Mouse (Mus musculus): ENCODE measurements around the gene Npr2. TPM values are rescaled to one million over a fixed set of nuclear protein-coding genes. Genes with fewer than 3 reads are reported as not detected.

Npr2 gene
- 6.3 TPM in 1 of 2 replicates, not detected in the other for total RNA-seq (2014; fragmentation: Nextera tagmentation)
- total RNA-seq (2017), result 0.23 and 0.44 TPM in 2 replicates
- 0.04 TPM in 2 replicates for polyA plus RNA-seq (2012)

- Histone ChIP-seq H3K27me3 (ENCODE audit: insufficient read depth, low read length) (peaks cover 50% of the 10 kb centered on the region), H3K9me3 (replicated peaks) (peaks cover 5% of the 10 kb centered on the region), H3K36me3 (replicated peaks) (no peaks in the 10 kb centered on the region), H3K4me1 (ENCODE audit: insufficient read depth, low read depth, low read length) (peaks cover 26% of the 10 kb centered on the region), H3K4me3 (ENCODE audit: low read depth, low read length) (peak within 1 kb of the TSS; percentile 72)
- ATAC-seq (ENCODE audit: extremely low read depth, insufficient number of reproducible peaks, low FRiP score, poor library complexity, severe bottlenecking) (no peak), DNase-seq (ENCODE audit: low spot score) (peak; percentile 32)
- TF ChIP-seq POLR2AphosphoS5 (IDR thresholded peaks at IDR 0.05; ENCODE audit: insufficient replicate concordance, low read depth, low read length), result no peak
Measured at GRCm38 (mm10) chr4:43631046-43631955, at the start of gene Npr2. Gene Npr2 (plus strand): TSS chr4:43631935.

- Histone ChIP-seq H3K4me3 (ENCODE audit: low read depth, low read length) (no peak overlapping the region), H3K4me1 (ENCODE audit: insufficient read depth, low read depth, low read length) (peaks cover 53% of the 10 kb centered on the region), H3K9me3 (replicated peaks) (no peaks in the 10 kb centered on the region), H3K36me3 (replicated peaks) (peaks cover 75% of the 10 kb centered on the region), H3K27me3 (ENCODE audit: insufficient read depth, low read length) (no peaks in the 10 kb centered on the region)
- no peak for DNase-seq (ENCODE audit: low spot score)
- TF ChIP-seq CTCF (IDR thresholded peaks at IDR 0.05; ENCODE audit: low read depth, low read length) (no peak), POLR2AphosphoS5 (IDR thresholded peaks at IDR 0.05; ENCODE audit: insufficient replicate concordance, low read depth, low read length) (no peak), TAL1 (conservative IDR thresholded peaks at IDR 0.05; ENCODE audit: low read depth, low read length) (no peak), GATA1 (IDR thresholded peaks at IDR 0.05; ENCODE audit: borderline replicate concordance, low read length) (no peak)
- ATAC-seq (ENCODE audit: extremely low read depth, insufficient number of reproducible peaks, low FRiP score, poor library complexity, severe bottlenecking), result no peak
Measured at GRCm38 (mm10) chr4:43582241-43582640, 49.5 kb upstream of the Npr2 start.

GRCm38 (mm10) chr4:43583421-43583820 is 48.3 kb upstream of the Npr2 start:
- H3K4me1 ChIP-seq (ENCODE audit: insufficient read depth, low read depth, low read length), result peaks cover 55% of the 10 kb centered on the region
- H3K36me3 ChIP-seq (replicated peaks), result peaks cover 78% of the 10 kb centered on the region
- TF ChIP-seq GATA1 (IDR thresholded peaks at IDR 0.05; ENCODE audit: borderline replicate concordance, low read length) (no peak), GATA2 (IDR thresholded peaks at IDR 0.05; ENCODE audit: borderline replicate concordance, low read depth, low read length) (no peak), POLR2AphosphoS5 (IDR thresholded peaks at IDR 0.05; ENCODE audit: insufficient replicate concordance, low read depth, low read length) (no peak), TAL1 (conservative IDR thresholded peaks at IDR 0.05; ENCODE audit: low read depth, low read length) (no peak), CTCF (IDR thresholded peaks at IDR 0.05; ENCODE audit: low read depth, low read length) (no peak)
- H3K27me3 ChIP-seq (ENCODE audit: insufficient read depth, low read length), result no peaks in the 10 kb centered on the region
- DNase-seq (ENCODE audit: low spot score) (no peak), ATAC-seq (ENCODE audit: extremely low read depth, insufficient number of reproducible peaks, low FRiP score, poor library complexity, severe bottlenecking) (no peak)
- H3K4me3 ChIP-seq (ENCODE audit: low read depth, low read length), result no peak overlapping the region
- no peaks in the 10 kb centered on the region for H3K9me3 ChIP-seq (replicated peaks)

GRCm38 (mm10) chr4:43584444-43585416 is 47.0 kb upstream of the Npr2 start, which contains the start of gene Msmp:
Gene Msmp (minus strand): TSS chr4:43584494.
- ATAC-seq (ENCODE audit: extremely low read depth, insufficient number of reproducible peaks, low FRiP score, poor library complexity, severe bottlenecking), result no peak
- Histone ChIP-seq H3K27me3 (ENCODE audit: insufficient read depth, low read length) (no peaks in the 10 kb centered on the region), H3K4me3 (ENCODE audit: low read depth, low read length) (no peak within 1 kb of the TSS), H3K9me3 (replicated peaks) (no peaks in the 10 kb centered on the region), H3K36me3 (replicated peaks) (peaks cover 77% of the 10 kb centered on the region), H3K4me1 (ENCODE audit: insufficient read depth, low read depth, low read length) (peaks cover 48% of the 10 kb centered on the region)
- TF ChIP-seq POLR2AphosphoS5 (IDR thresholded peaks at IDR 0.05; ENCODE audit: insufficient replicate concordance, low read depth, low read length) (no peak), GATA1 (IDR thresholded peaks at IDR 0.05; ENCODE audit: borderline replicate concordance, low read length) (no peak), GATA2 (IDR thresholded peaks at IDR 0.05; ENCODE audit: borderline replicate concordance, low read depth, low read length) (no peak), CTCF (IDR thresholded peaks at IDR 0.05; ENCODE audit: low read depth, low read length) (no peak), TAL1 (conservative IDR thresholded peaks at IDR 0.05; ENCODE audit: low read depth, low read length) (no peak)
- DNase-seq (ENCODE audit: low spot score), result no peak

GRCm38 (mm10) chr4:43585682-43586081 is 46.1 kb upstream of the Npr2 start:
- no peak for TF ChIP-seq POLR2AphosphoS5 (IDR thresholded peaks at IDR 0.05; ENCODE audit: insufficient replicate concordance, low read depth, low read length)
- TF ChIP-seq TAL1 (conservative IDR thresholded peaks at IDR 0.05; ENCODE audit: low read depth, low read length), result no peak
- no peak for TF ChIP-seq GATA1 (IDR thresholded peaks at IDR 0.05; ENCODE audit: borderline replicate concordance, low read length)
- TF ChIP-seq GATA2 (IDR thresholded peaks at IDR 0.05; ENCODE audit: borderline replicate concordance, low read depth, low read length), result no peak
- no peak for TF ChIP-seq CTCF (IDR thresholded peaks at IDR 0.05; ENCODE audit: low read depth, low read length)
- peaks cover 67% of the 10 kb centered on the region for H3K36me3 ChIP-seq (replicated peaks)
- no peak for ATAC-seq (ENCODE audit: extremely low read depth, insufficient number of reproducible peaks, low FRiP score, poor library complexity, severe bottlenecking)

GRCm38 (mm10) chr4:43586411-43586810 is 45.3 kb upstream of the Npr2 start:
- Histone ChIP-seq H3K27me3 (ENCODE audit: insufficient read depth, low read length) (no peaks in the 10 kb centered on the region), H3K4me3 (ENCODE audit: low read depth, low read length) (no peak overlapping the region), H3K9me3 (replicated peaks) (no peaks in the 10 kb centered on the region), H3K4me1 (ENCODE audit: insufficient read depth, low read depth, low read length) (peaks cover 34% of the 10 kb centered on the region), H3K36me3 (replicated peaks) (peaks cover 60% of the 10 kb centered on the region)
- DNase-seq (ENCODE audit: low spot score), result no peak
- no peak for ATAC-seq (ENCODE audit: extremely low read depth, insufficient number of reproducible peaks, low FRiP score, poor library complexity, severe bottlenecking)
- no peak for TF ChIP-seq CTCF (IDR thresholded peaks at IDR 0.05; ENCODE audit: low read depth, low read length)
- no peak for TF ChIP-seq GATA1 (IDR thresholded peaks at IDR 0.05; ENCODE audit: borderline replicate concordance, low read length)
- no peak for TF ChIP-seq POLR2AphosphoS5 (IDR thresholded peaks at IDR 0.05; ENCODE audit: insufficient replicate concordance, low read depth, low read length)
- TF ChIP-seq GATA2 (IDR thresholded peaks at IDR 0.05; ENCODE audit: borderline replicate concordance, low read depth, low read length), result no peak
- TF ChIP-seq TAL1 (conservative IDR thresholded peaks at IDR 0.05; ENCODE audit: low read depth, low read length), result no peak

More at GRCm38 (mm10) chr4:43585682-43586081, 46.1 kb upstream of the Npr2 start:
- Histone ChIP-seq H3K9me3 (replicated peaks) (no peaks in the 10 kb centered on the region), H3K27me3 (ENCODE audit: insufficient read depth, low read length) (no peaks in the 10 kb centered on the region), H3K4me1 (ENCODE audit: insufficient read depth, low read depth, low read length) (peaks cover 39% of the 10 kb centered on the region), H3K4me3 (ENCODE audit: low read depth, low read length) (no peak overlapping the region)
- no peak for DNase-seq (ENCODE audit: low spot score)
